Mouse (Mus musculus): ENCODE data around the gene Itgb1bp2.
"Not testable (repeated sequence)": the region's sequence is repeated elsewhere in the genome, so short reads cannot be mapped to it uniquely, and the experiment has no call there.

- peak; percentile 56 for TF ChIP-seq CTCF (IDR thresholded peaks at IDR 0.05; ENCODE audit: low read depth, low read length)
- TF ChIP-seq GATA1 (IDR thresholded peaks at IDR 0.05; ENCODE audit: borderline replicate concordance, low read length), result not testable (repeated sequence)
These were observed 37.7 kb downstream of the Itgb1bp2 start for GRCm38 (mm10) chrX:101486487-101487152.

Data from G1E (cell line).